Mouse (Mus musculus) lung, embryonic 15.5 days (tissue): ENCODE results near the gene Ano2. TPM values are rescaled to one million over a fixed set of nuclear protein-coding genes. Genes with fewer than 3 reads are reported as not detected.

Source experiments
- ATAC-seq: fragments of 200-750 bp; cut with Nextera tagmentation; 2 replicates; pipeline ENCODE4 v1.8.0; 2017; ENCODE audit warnings: moderate number of reproducible peaks, borderline replicate concordance; ENCODE audit not compliant: low FRiP score, low TSS enrichment; ENCODE audit errors: extremely low read depth
- H3K27ac ChIP-seq: fragments of 300-500 bp; sonication (generic); 2 replicates; pipeline ENCODE4 v1.5.1; 2015; ENCODE audit warnings: moderate library complexity, mild to moderate bottlenecking, inconsistent platforms
- H3K27me3 ChIP-seq: fragments of 300-500 bp; sonication (generic); 2 replicates; pipeline ENCODE4 v1.6.1; 2015; ENCODE audit warnings: inconsistent platforms
- H3K36me3 ChIP-seq: fragments of 300-500 bp; sonication (generic); 2 replicates; pipeline ENCODE4 v1.6.1; 2015; ENCODE audit warnings: inconsistent platforms
- H3K4me1 ChIP-seq: fragments of 300-500 bp; sonication (generic); 2 replicates; pipeline ENCODE4 v1.6.1; 2015; ENCODE audit warnings: inconsistent platforms
- H3K4me2 ChIP-seq: fragments of 300-500 bp; sonication (generic); 2 replicates; pipeline ENCODE4 v1.6.1; 2015; ENCODE audit warnings: inconsistent platforms, mild to moderate bottlenecking, moderate library complexity
- H3K4me3 ChIP-seq: fragments of 300-500 bp; sonication (generic); 2 replicates; pipeline ENCODE4 v1.5.1; 2015; ENCODE audit warnings: mild to moderate bottlenecking, inconsistent platforms
- H3K9ac ChIP-seq: fragments of 300-500 bp; sonication (generic); 2 replicates; pipeline ENCODE4 v1.6.1; 2015; ENCODE audit warnings: inconsistent platforms
- H3K9me3 ChIP-seq: fragments of 300-500 bp; sonication (generic); 2 replicates; pipeline ENCODE4 v1.6.1; 2016; ENCODE audit warnings: inconsistent platforms
- WGBS: fragments of 180-500 bp; shearing (Covaris S2); methylation state at CpG from one replicate; pipeline ENCODE4 v1.1.7; 2015; 5-methylcytosine and 5-hydroxymethylcytosine counted together
- polyA plus RNA-seq: library from polyadenylated mRNA; unstranded; fragments of >200 nt; fragmentation: Nextera tagmentation; extraction: Ambion mirVana; gene quantifications from 2 replicates; pipeline ENCODE4 v1.2.1, GENCODE M21; 2015

The Ano2 gene
- polyA plus RNA-seq, 1 experiment from 2014 or later: 0.07 TPM

- Histone ChIP-seq H3K27ac (no peak overlapping the region), H3K4me1 (0 out of 2 replicates have a peak, but pooled peaks cover 5% of the 10 kb centered on the region), H3K36me3 (no peaks in the 10 kb centered on the region), H3K4me3 (no peak overlapping the region), H3K27me3 (no peaks in the 10 kb centered on the region), H3K9me3 (no peaks in the 10 kb centered on the region), H3K4me2 (no peak overlapping the region), H3K9ac (no peak overlapping the region)
- WGBS: 78% methylated on average over 3 of the region's 3 CpGs
- no peak for ATAC-seq
These were observed 235.6 kb downstream of the Ano2 start for GRCm38 (mm10) chr6:125925861-125926260.

DNA sequence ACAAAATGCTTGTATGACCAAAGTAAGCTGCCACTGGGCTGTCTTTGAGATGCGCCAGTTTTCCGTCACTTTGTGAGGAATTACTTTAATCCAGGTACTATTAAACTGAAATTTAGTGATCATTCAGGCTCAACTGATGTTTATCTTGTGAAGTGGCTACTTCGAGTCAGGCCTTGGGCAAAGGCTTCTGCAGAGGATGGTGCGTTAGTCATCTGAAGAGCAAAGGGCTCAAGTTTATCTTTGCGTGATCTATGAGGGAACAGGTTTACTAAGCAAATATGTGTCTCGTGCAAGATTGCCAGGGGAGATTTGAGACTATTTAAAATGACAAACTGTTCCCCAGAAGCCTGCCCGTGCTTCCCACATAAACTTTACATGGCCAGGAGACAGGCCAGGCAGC, 241.7 kb downstream of the Ano2 start:
- ATAC-seq: no peak
- Histone ChIP-seq H3K27me3 (no peaks in the 10 kb centered on the region; the same call in 1 of the 2 replicates), H3K9me3 (no peaks in the 10 kb centered on the region), H3K36me3 (no peaks in the 10 kb centered on the region), H3K4me2 (no peak overlapping the region), H3K4me1 (no peaks in the 10 kb centered on the region), H3K27ac (no peak overlapping the region), H3K4me3 (no peak overlapping the region), H3K9ac (no peak overlapping the region)
- 39% methylated on average over 7 of the region's 7 CpGs for WGBS

GRCm38 (mm10) chr6:125954965-125955364, 264.7 kb downstream of the Ano2 start:
- Histone ChIP-seq H3K4me3 (no peak overlapping the region), H3K4me1 (no peaks in the 10 kb centered on the region), H3K4me2 (no peak overlapping the region), H3K9me3 (no peaks in the 10 kb centered on the region), H3K36me3 (no peaks in the 10 kb centered on the region), H3K27me3 (no peaks in the 10 kb centered on the region), H3K27ac (no peak overlapping the region), H3K9ac (no peak overlapping the region)
- ATAC-seq: 0 out of 2 replicates have a peak, but pooled peaks have one; percentile 31
- WGBS: 8% methylated on average over 3 of the region's 3 CpGs

GRCm38 (mm10) chr6:125973551-125973950, 283.3 kb downstream of the Ano2 start:
- Histone ChIP-seq H3K9ac (no peak overlapping the region), H3K27ac (no peak overlapping the region), H3K4me2 (no peak overlapping the region), H3K36me3 (no peaks in the 10 kb centered on the region), H3K9me3 (no peaks in the 10 kb centered on the region), H3K4me1 (0 out of 2 replicates have a peak, but pooled peaks cover 2% of the 10 kb centered on the region), H3K27me3 (no peaks in the 10 kb centered on the region), H3K4me3 (no peak overlapping the region)
- ATAC-seq: no peak

DNA sequence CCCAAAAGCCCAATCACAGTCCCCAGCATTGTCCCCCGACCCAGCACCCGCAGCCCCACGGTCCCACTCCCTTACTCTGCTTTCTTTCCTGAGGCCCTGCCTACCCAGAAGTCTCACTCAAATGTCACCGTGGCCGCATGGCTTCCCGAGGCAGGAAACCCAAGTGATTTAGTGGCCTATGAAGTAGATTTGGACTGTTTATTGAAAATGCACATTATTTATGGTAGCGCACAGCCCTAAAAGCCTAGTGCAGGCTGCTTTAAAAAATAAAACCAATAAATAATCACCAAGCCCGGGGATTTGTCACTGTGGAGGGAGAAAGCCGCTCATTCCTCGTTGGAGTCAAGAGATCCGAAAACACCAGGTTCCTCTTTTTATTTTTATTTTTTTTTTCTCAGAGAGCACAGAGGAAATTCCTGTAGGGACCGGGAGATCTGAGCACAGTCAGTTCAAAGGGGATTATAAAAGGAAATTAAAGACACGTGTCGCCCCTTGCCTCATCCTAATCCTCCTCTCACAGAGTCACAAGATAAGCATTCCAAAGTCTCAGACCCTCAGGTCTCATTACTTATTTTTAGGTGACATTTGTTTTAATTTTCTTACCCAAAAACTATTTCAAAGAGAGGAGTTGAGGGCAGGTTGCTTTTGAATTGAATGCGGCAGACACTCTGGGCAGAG, 285.7 kb downstream of the Ano2 start:
- H3K4me2 ChIP-seq: no peak overlapping the region
- H3K27me3 ChIP-seq: no peaks in the 10 kb centered on the region
- H3K4me3 ChIP-seq: no peak overlapping the region
- ATAC-seq: no peak
- no peak overlapping the region for H3K9ac ChIP-seq
- no peak overlapping the region for H3K27ac ChIP-seq
- WGBS: 40% methylated on average over 15 of the region's 15 CpGs
- 0 out of 2 replicates have a peak, but pooled peaks cover 2% of the 10 kb centered on the region for H3K4me1 ChIP-seq
- H3K36me3 ChIP-seq: no peaks in the 10 kb centered on the region
- H3K9me3 ChIP-seq: no peaks in the 10 kb centered on the region

- Histone ChIP-seq H3K27me3 (no peaks in the 10 kb centered on the region), H3K9me3 (no peaks in the 10 kb centered on the region), H3K27ac (no peak overlapping the region), H3K36me3 (no peaks in the 10 kb centered on the region), H3K4me3 (no peak overlapping the region), H3K4me2 (no peak overlapping the region), H3K9ac (no peak overlapping the region), H3K4me1 (0 out of 2 replicates have a peak, but pooled peaks cover 2% of the 10 kb centered on the region)
- no peak for ATAC-seq
- WGBS: 88% methylated on average over 5 of the region's 5 CpGs
These were observed 289.4 kb downstream of the Ano2 start for GRCm38 (mm10) chr6:125979601-125980000.

- Histone ChIP-seq H3K9ac (no peak overlapping the region), H3K9me3 (no peaks in the 10 kb centered on the region), H3K4me2 (no peak overlapping the region), H3K27ac (no peak overlapping the region), H3K36me3 (no peaks in the 10 kb centered on the region), H3K4me3 (no peak overlapping the region), H3K27me3 (no peaks in the 10 kb centered on the region), H3K4me1 (no peaks in the 10 kb centered on the region)
- 53% methylated on average over 4 of the region's 4 CpGs for WGBS
- ATAC-seq: no peak
These were observed 293.8 kb downstream of the Ano2 start for GRCm38 (mm10) chr6:125984050-125984449.

- no peak overlapping the region for H3K4me3 ChIP-seq
- no peaks in the 10 kb centered on the region for H3K36me3 ChIP-seq
- no peak overlapping the region for H3K27ac ChIP-seq
- H3K9ac ChIP-seq: no peak overlapping the region
- 37% methylated on average over 6 of the region's 6 CpGs for WGBS
- H3K9me3 ChIP-seq: no peaks in the 10 kb centered on the region
- H3K4me2 ChIP-seq: no peak overlapping the region
- ATAC-seq: no peak
- H3K4me1 ChIP-seq: no peaks in the 10 kb centered on the region
- H3K27me3 ChIP-seq: no peaks in the 10 kb centered on the region
These were observed 302.5 kb downstream of the Ano2 start for GRCm38 (mm10) chr6:125992731-125993130.

- H3K9me3 ChIP-seq: no peaks in the 10 kb centered on the region
- no peak for ATAC-seq
- WGBS: 15% methylated on average over 2 of the region's 2 CpGs
- no peak overlapping the region for H3K4me2 ChIP-seq
- H3K36me3 ChIP-seq: no peaks in the 10 kb centered on the region
- H3K4me1 ChIP-seq: peaks cover 31% of the 10 kb centered on the region
- H3K9ac ChIP-seq: no peak overlapping the region
- no peak overlapping the region for H3K27ac ChIP-seq
- no peaks in the 10 kb centered on the region for H3K27me3 ChIP-seq
- no peak overlapping the region for H3K4me3 ChIP-seq
These were observed 311.6 kb downstream of the Ano2 start for GRCm38 (mm10) chr6:126001797-126002196.

DNA sequence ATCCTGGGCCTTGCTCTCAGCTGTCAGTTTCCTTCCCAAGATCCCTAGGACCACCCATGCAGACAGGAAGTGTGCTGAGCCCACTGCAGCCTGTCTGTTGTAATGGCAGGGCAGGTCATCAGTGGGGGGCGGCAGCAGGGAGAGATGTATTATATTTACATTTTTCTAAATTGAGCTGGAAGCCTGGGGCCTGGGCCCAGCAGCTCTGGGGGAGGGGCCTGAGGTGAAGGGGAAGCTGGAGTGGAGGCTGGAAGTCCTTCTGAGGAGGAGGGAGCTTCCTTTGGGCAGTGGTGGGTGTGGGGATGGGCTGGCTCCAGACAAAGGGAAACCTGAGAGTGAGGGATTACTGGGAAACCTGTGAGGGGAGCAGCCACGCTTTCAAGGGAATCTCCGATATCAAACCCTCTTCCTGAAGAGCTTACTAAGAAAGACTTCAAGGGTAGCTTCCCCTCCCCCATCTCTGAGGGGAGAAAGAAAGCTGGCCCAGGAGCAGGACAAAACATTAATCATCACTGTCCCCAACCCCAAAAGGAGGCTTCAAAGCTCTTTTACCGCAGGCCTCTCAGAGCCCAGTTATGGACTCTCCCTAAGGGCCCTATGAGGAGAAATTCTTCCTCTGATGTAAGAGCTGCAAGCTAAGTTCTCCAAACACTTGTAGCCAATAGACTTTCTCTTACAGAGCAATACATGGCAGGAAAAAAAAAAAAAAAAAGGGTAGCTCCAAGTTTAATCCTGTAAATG, 313.0 kb downstream of the Ano2 start:
- peak; percentile 90 for ATAC-seq
- no peak overlapping the region for H3K9ac ChIP-seq
- peaks cover 31% of the 10 kb centered on the region for H3K4me1 ChIP-seq
- H3K4me2 ChIP-seq: 0 out of 2 replicates have a peak overlapping the region, but pooled peaks have one; percentile 13
- H3K36me3 ChIP-seq: no peaks in the 10 kb centered on the region
- peak overlapping the region; percentile 84 for H3K27ac ChIP-seq
- H3K9me3 ChIP-seq: no peaks in the 10 kb centered on the region
- H3K4me3 ChIP-seq: no peak overlapping the region
- WGBS: 5% methylated on average over 4 of the region's 4 CpGs
- H3K27me3 ChIP-seq: no peaks in the 10 kb centered on the region

DNA sequence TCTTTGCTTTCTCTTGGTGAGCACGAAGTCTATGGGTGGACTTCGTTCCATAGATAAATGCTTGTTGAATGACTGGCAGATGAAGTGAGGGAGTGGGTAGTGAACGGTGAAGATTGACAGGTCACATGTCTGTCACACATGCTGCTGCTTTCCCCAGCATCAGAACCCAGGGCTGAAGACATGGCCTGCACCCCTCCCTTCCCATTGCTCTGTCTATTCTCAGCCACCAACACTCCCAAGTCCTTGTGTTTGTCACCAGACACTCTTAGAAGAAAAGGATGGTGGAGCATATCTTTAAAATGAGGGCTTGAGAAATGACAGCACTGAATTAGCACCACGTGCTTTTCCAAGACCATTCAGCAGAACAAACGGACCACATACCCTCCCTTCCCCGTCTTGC, 316.4 kb downstream of the Ano2 start:
- Histone ChIP-seq H3K4me2 (no peak overlapping the region), H3K9me3 (no peaks in the 10 kb centered on the region), H3K36me3 (no peaks in the 10 kb centered on the region), H3K4me3 (no peak overlapping the region), H3K9ac (no peak overlapping the region), H3K4me1 (peaks cover 44% of the 10 kb centered on the region), H3K27ac (no peak overlapping the region), H3K27me3 (no peaks in the 10 kb centered on the region)
- no peak for ATAC-seq
- 66% methylated on average over 6 of the region's 6 CpGs for WGBS

DNA sequence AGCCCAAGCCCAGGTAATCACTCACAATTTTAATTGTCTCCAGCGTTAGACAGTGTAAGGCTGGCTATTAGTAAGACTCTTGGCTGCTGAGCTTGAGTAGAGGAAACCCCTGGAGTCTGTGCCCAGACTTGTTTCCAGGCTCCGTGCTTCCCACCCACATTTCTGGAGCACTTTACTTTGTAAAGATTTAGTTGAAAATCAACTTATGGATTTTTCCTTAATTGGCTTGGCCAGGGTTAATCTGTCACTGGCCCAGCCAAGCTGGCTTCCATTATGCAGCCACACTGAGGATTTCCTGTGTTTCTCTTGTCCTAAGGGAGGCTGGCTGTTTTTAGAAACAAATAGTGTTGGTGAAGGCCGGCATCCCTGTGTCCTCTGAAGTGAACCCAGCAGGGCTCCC, 318.9 kb downstream of the Ano2 start:
- no peak overlapping the region for H3K4me2 ChIP-seq
- peak; percentile 50; the same call in 1 of the 2 replicates for ATAC-seq
- H3K27ac ChIP-seq: 0 out of 2 replicates have a peak overlapping the region, but pooled peaks have one; percentile 34
- no peaks in the 10 kb centered on the region for H3K36me3 ChIP-seq
- no peak overlapping the region for H3K4me3 ChIP-seq
- H3K9ac ChIP-seq: no peak overlapping the region
- 19% methylated on average over 3 of the region's 3 CpGs for WGBS
- no peaks in the 10 kb centered on the region for H3K9me3 ChIP-seq
- peaks cover 30% of the 10 kb centered on the region for H3K4me1 ChIP-seq
- H3K27me3 ChIP-seq: no peaks in the 10 kb centered on the region
